Mouse (Mus musculus): ENCODE measurements around the gene Spg11. TPM values are rescaled to one million over a fixed set of nuclear protein-coding genes. Genes with fewer than 3 reads are reported as not detected.
"Not testable (repeated sequence)": the region's sequence is repeated elsewhere in the genome, so short reads cannot be mapped to it uniquely, and the experiment has no call there.

Gene Spg11
- polyA plus RNA-seq, 1 experiment from 2014 or later: 17.0 TPM

GRCm38 (mm10) chr2:122069144-122069912, 48.9 kb downstream of the Spg11 start:
- no peaks in the 10 kb centered on the region for H3K27me3 ChIP-seq
- TF ChIP-seq CTCF (IDR thresholded peaks at IDR 0.05): no peak
- CTCF ChIA-PET: interaction anchor here (1.1 to 1.3 kb wide), 2 partner anchors 9 to 28 kb away, joined by 3 read pairs; no protein-coding TSS in a partner anchor
- POLR2A ChIA-PET: no interaction called here
- DNase-seq (ENCODE audit: low read depth, low spot score): no peak
- no peak for ATAC-seq
- in situ Hi-C loops (cut with MboI; ENCODE audit: low pct_unique_long_range_greater_than_20kb): no loop called here

GRCm38 (mm10) chr2:122066241-122066640, 51.9 kb downstream of the Spg11 start:
- no peak for ATAC-seq
- POLR2A ChIA-PET: interaction anchor here (0.7 kb wide), 1 partner anchor 18 kb away, joined by 3 read pairs; no protein-coding TSS in a partner anchor

GRCm38 (mm10) chr2:122065200-122065969, 52.8 kb downstream of the Spg11 start:
- ATAC-seq: no peak
- no peaks in the 10 kb centered on the region for H3K27me3 ChIP-seq
- no peak for DNase-seq (ENCODE audit: low read depth, low spot score)
- in situ Hi-C loops (cut with MboI; ENCODE audit: low pct_unique_long_range_greater_than_20kb): no loop called here
- TF ChIP-seq CTCF (IDR thresholded peaks at IDR 0.05): peak; percentile 44
- POLR2A ChIA-PET: no interaction called here
- CTCF ChIA-PET: no interaction called here

More at GRCm38 (mm10) chr2:122066241-122066640, 51.9 kb downstream of the Spg11 start:
- in situ Hi-C loops (cut with MboI; ENCODE audit: low pct_unique_long_range_greater_than_20kb): no loop called here
- no peak for DNase-seq (ENCODE audit: low read depth, low spot score)
- TF ChIP-seq CTCF (IDR thresholded peaks at IDR 0.05): no peak
- H3K27me3 ChIP-seq: no peaks in the 10 kb centered on the region
- CTCF ChIA-PET: interaction anchor here (1.1 kb wide), 1 partner anchor 8 kb away, joined by 3 read pairs; no protein-coding TSS in a partner anchor

- ATAC-seq (no peak), DNase-seq (ENCODE audit: low read depth, low spot score) (no peak)
- H3K27me3 ChIP-seq: no peaks in the 10 kb centered on the region
- CTCF ChIA-PET: no interaction called here
- in situ Hi-C loops (cut with MboI; ENCODE audit: low pct_unique_long_range_greater_than_20kb): no loop called here
- POLR2A ChIA-PET: no interaction called here
- TF ChIP-seq CTCF (IDR thresholded peaks at IDR 0.05): no peak
Measured at GRCm38 (mm10) chr2:122059365-122060115, 58.6 kb downstream of the Spg11 start.

DNA sequence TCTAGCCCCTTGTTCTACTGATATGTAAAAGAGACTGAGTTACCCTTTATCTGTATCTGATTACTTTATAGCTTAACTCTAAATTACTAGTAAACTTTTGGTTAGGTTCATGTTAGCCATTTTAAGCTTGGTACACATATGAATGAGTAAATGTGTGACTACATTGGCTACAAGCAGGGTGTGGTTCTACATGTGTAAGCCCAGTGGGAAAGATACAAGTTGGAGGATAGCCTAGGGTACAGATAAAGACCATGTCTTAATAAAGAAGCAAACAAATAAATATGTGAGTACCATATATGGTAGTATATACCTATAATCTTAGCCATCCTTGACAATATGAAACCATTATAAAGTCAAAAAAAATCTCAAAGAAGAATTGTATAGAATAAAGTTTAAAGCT, 74.3 kb downstream of the Spg11 start:
- DNase-seq (ENCODE audit: low read depth, low spot score) (no peak), ATAC-seq (no peak)
- in situ Hi-C loops (cut with MboI; ENCODE audit: low pct_unique_long_range_greater_than_20kb): no loop called here
- CTCF ChIA-PET: no interaction called here
- no peaks in the 10 kb centered on the region for H3K27me3 ChIP-seq
- no peak for TF ChIP-seq CTCF (IDR thresholded peaks at IDR 0.05)
- POLR2A ChIA-PET: interaction anchor here (1.0 kb wide), 1 partner anchor 9 kb away, joined by 4 read pairs; no protein-coding TSS in a partner anchor

GRCm38 (mm10) chr2:122036064-122036463, 82.1 kb downstream of the Spg11 start:
- in situ Hi-C loops (cut with MboI; ENCODE audit: low pct_unique_long_range_greater_than_20kb): no loop called here
- POLR2A ChIA-PET: interaction anchor here (1.9 kb wide), 1 partner anchor 8 kb away, joined by 4 read pairs; no protein-coding TSS in a partner anchor
- DNase-seq (ENCODE audit: low read depth, low spot score) (no peak), ATAC-seq (no peak)
- CTCF ChIA-PET: no interaction called here
- H3K27me3 ChIP-seq: no peaks in the 10 kb centered on the region
- TF ChIP-seq CTCF (IDR thresholded peaks at IDR 0.05): no peak

GRCm38 (mm10) chr2:122031970-122032369, 86.2 kb downstream of the Spg11 start:
- ATAC-seq (no peak), DNase-seq (ENCODE audit: low read depth, low spot score) (no peak)
- ChIA-PET CTCF (no interaction called here), POLR2A (no interaction called here)
- in situ Hi-C loops (cut with MboI; ENCODE audit: low pct_unique_long_range_greater_than_20kb): no loop called here
- no peaks in the 10 kb centered on the region for H3K27me3 ChIP-seq
- TF ChIP-seq CTCF (IDR thresholded peaks at IDR 0.05): no peak

GRCm38 (mm10) chr2:122028756-122029700, 89.2 kb downstream of the Spg11 start:
- no peak for TF ChIP-seq CTCF (IDR thresholded peaks at IDR 0.05)

GRCm38 (mm10) chr2:122027862-122028755, 90.1 kb downstream of the Spg11 start, which contains the start of gene Eif3j1:
Eif3j1 (plus strand) TSS chr2:122028546.
- ChIA-PET POLR2A (no interaction called here), CTCF (interaction anchor here (1.0 kb wide), 1 partner anchor 132 kb away, joined by 3 read pairs; the partner anchor contains the start of gene Trim69)
- ATAC-seq (peak; percentile 95), DNase-seq (ENCODE audit: low read depth, low spot score) (peak; percentile 50)
- no peak for TF ChIP-seq CTCF (IDR thresholded peaks at IDR 0.05)
- in situ Hi-C loops (cut with MboI; ENCODE audit: low pct_unique_long_range_greater_than_20kb): no loop called here
- no peaks in the 10 kb centered on the region for H3K27me3 ChIP-seq

More at GRCm38 (mm10) chr2:122028756-122029700, 89.2 kb downstream of the Spg11 start:
- H3K27me3 ChIP-seq: no peaks in the 10 kb centered on the region
- ChIA-PET CTCF (interaction anchor here (0.8 kb wide), 1 partner anchor 16 kb away, joined by 3 read pairs; no protein-coding TSS in a partner anchor), POLR2A (no interaction called here)
- ATAC-seq: peak; percentile 54
- peak; percentile 15 for DNase-seq (ENCODE audit: low read depth, low spot score)
- in situ Hi-C loops (cut with MboI; ENCODE audit: low pct_unique_long_range_greater_than_20kb): no loop called here

DNA sequence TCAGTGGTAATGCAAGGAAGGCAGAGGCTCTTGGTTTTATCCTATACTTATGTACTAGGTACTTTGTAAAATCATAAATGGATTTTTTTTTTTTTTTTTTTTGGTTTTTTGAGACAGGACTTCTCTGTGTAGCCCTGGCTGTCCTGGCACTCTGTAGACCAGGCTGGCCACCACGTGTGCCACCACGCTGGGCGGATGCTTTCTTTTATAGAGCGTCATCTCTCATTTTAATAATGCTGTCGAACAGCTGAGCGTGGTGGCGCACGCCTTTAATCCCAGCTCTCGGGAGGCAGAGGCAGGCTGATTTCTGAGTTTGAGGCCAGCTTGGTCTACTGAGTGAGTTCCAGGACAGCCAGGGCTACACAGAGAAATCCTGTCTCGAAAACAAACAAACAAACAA, 91.1 kb downstream of the Spg11 start:
- DNase-seq (ENCODE audit: low read depth, low spot score); POLR2A ChIA-PET; H3K27me3 ChIP-seq; in situ Hi-C loops (cut with MboI; ENCODE audit: low pct_unique_long_range_greater_than_20kb); ATAC-seq: not testable (repeated sequence)
- CTCF ChIA-PET: interaction anchor here (1.0 to 1.1 kb wide), 2 partner anchors 53 to 133 kb away, joined by 3 read pairs; partner anchors contain the start of gene Trim69

All from Patski (cell line).